Comparison of ENCODE assay signal across 8 mouse cellular contexts in the genomic region with DNA sequence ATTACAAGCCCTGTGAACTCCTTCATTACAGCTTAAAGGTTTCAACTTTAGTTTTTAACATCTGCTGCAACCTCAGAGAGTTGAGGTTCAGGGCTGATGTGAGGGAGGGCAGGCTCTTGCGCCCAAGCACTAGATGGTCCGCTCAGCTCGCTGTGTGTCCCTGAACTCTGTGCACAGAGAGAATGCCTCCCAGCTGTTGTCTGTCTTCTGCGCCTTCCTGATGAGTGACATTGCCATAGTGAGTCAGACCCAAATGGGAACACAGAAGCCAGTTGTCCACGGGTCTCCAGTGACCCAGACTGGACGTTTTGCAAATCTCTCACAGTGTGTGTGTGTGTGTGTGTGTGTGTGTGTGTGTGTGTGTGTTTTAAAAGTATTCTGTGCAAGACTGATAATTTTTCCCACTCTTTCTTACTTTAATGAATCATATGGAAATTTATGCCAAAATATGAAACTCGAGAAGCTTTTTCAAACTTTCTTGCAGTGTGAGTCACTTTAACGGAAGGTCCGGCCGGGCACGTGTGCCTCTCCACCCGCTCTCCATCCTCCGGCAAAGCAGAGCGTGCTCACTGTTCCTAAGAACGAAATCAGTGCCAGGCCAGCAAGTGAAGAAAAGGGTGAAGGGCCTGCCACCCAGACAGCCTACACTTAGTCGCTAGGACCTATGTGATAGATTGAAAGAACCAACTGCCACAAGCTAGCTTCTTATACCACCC.
A peak's percentile ranks its signal among the peaks of the same experiment; 100 is the strongest.
DNase-seq lines count a peak whose midpoint lies in the region; ATAC-seq and TF ChIP-seq lines count a peak whose summit lies in the region.

No protein-coding gene starts in this region.

- no peak for ATAC-seq in forebrain, embryonic 11.5 days (replicated peaks; ENCODE audit: low FRiP score)
- ATAC-seq in heart, embryonic 15.5 days (replicated peaks; ENCODE audit: insufficient number of reproducible peaks, insufficient read depth, low FRiP score, low read depth): 0 out of 2 replicates have a peak, but pooled peaks have one; percentile 32

- no peak overlapping the region for H3K4me3 ChIP-seq in forebrain, embryonic 10.5 days
- no peak overlapping the region for H3K4me3 ChIP-seq in forebrain, embryonic 11.5 days (ENCODE audit: low read depth, low read length)
- no peak overlapping the region for H3K4me3 ChIP-seq in heart, embryonic 15.5 days
- no peak overlapping the region for H3K4me3 ChIP-seq in lung, adult 2 months (replicated peaks; ENCODE audit: extremely low read depth, low read depth, low read length)
- H3K4me3 ChIP-seq in left cerebral cortex, adult 2 months: no peak overlapping the region

- intact Hi-C loops in left cerebral cortex, adult 2 months (cut with DNase I): no loop called here

- DNase-seq in forebrain, embryonic 10.5 days (ENCODE audit: extremely low spot score, low spot score): no peak
- no peak for DNase-seq in forebrain, embryonic 11.5 days (ENCODE audit: low spot score)
- DNase-seq in adrenal gland, adult 8-10 months: peak; percentile 54
- peak; percentile 33 for DNase-seq in lung, adult 2 months
- DNase-seq in layer of hippocampus, postnatal 25 days (ENCODE audit: extremely low spot score in 1 of 2, low spot score in 1 of 2): no peak
- no peak for DNase-seq in left cerebral cortex, adult 8-10 months (ENCODE audit: low spot score in 2 of 2)
- DNase-seq in left cerebral cortex, adult 2 months (ENCODE audit: extremely low spot score in 1 of 2, low spot score in 2 of 2): no peak

- WGBS in forebrain, embryonic 10.5 days: 84% methylated on average over 16 of the region's 16 CpGs
- WGBS in forebrain, embryonic 11.5 days: 85% methylated on average over 16 of the region's 16 CpGs
- WGBS in heart, embryonic 15.5 days: 72% methylated on average over 16 of the region's 16 CpGs
- WGBS in lung, adult 2 months: 61% methylated on average over 16 of the region's 16 CpGs

- no peak overlapping the region for H3K9ac ChIP-seq in forebrain, embryonic 11.5 days (ENCODE audit: low read length)
- H3K9ac ChIP-seq in heart, embryonic 15.5 days: no peak overlapping the region

- TF ChIP-seq CTCF in lung, adult 2 months (IDR thresholded peaks at IDR 0.05; ENCODE audit: insufficient read depth, low read length): no peak
- no peak for TF ChIP-seq CTCF in left cerebral cortex, adult 2 months (IDR thresholded peaks at IDR 0.05)

- peaks cover 63% of the 10 kb centered on the region for H3K4me1 ChIP-seq in forebrain, embryonic 10.5 days
- peaks cover 22% of the 10 kb centered on the region for H3K4me1 ChIP-seq in forebrain, embryonic 11.5 days (replicated peaks; ENCODE audit: control insufficient read depth, insufficient read depth, low read length)
- H3K4me1 ChIP-seq in heart, embryonic 15.5 days (replicated peaks): peaks cover 39% of the 10 kb centered on the region
- H3K4me1 ChIP-seq in lung, adult 2 months (ENCODE audit: control insufficient read depth, insufficient read depth, low read length): no peaks in the 10 kb centered on the region

- H3K27ac ChIP-seq in forebrain, embryonic 10.5 days: peak overlapping the region; percentile 22; the same call in 1 of the 2 replicates
- no peak overlapping the region for H3K27ac ChIP-seq in forebrain, embryonic 11.5 days (ENCODE audit: low read depth, low read length)
- H3K27ac ChIP-seq in heart, embryonic 15.5 days: no peak overlapping the region
- no peak overlapping the region for H3K27ac ChIP-seq in left cerebral cortex, adult 2 months

- H3K4me2 ChIP-seq in forebrain, embryonic 11.5 days (ENCODE audit: low read depth, low read length, severe bottlenecking): no peak overlapping the region
- peak overlapping the region; percentile 22; the same call in 1 of the 2 replicates for H3K4me2 ChIP-seq in heart, embryonic 15.5 days

- no peaks in the 10 kb centered on the region; the same call in 1 of the 2 replicates for H3K9me3 ChIP-seq in forebrain, embryonic 10.5 days
- no peaks in the 10 kb centered on the region for H3K9me3 ChIP-seq in forebrain, embryonic 11.5 days (ENCODE audit: control insufficient read depth, low read length)
- H3K9me3 ChIP-seq in heart, embryonic 15.5 days (replicated peaks): no peaks in the 10 kb centered on the region

- H3K27me3 ChIP-seq in forebrain, embryonic 10.5 days (ENCODE audit: poor library complexity, severe bottlenecking): peaks cover 49% of the 10 kb centered on the region
- H3K27me3 ChIP-seq in forebrain, embryonic 11.5 days (ENCODE audit: control insufficient read depth, insufficient read depth, low read length): no peaks in the 10 kb centered on the region; the same call in 1 of the 2 replicates
- H3K27me3 ChIP-seq in heart, embryonic 15.5 days: 0 out of 2 replicates have a peak, but pooled peaks cover 4% of the 10 kb centered on the region

- H3K36me3 ChIP-seq in forebrain, embryonic 10.5 days (replicated peaks): no peaks in the 10 kb centered on the region
- no peaks in the 10 kb centered on the region for H3K36me3 ChIP-seq in forebrain, embryonic 11.5 days (ENCODE audit: control insufficient read depth, insufficient read depth, low read length)
- no peaks in the 10 kb centered on the region for H3K36me3 ChIP-seq in heart, embryonic 15.5 days

- TF ChIP-seq POLR2A in lung, adult 2 months (IDR thresholded peaks at IDR 0.05; ENCODE audit: borderline replicate concordance, extremely low read depth, low read depth, low read length): no peak

Comparison
In these comparisons a context has a peak if more than half of its experiments do, and no peak if none do; other contexts are left out.
1. DNase-seq: peak in adrenal gland, adult 8-10 months (single experiment) and lung, adult 2 months (single experiment); none in forebrain, embryonic 10.5 days (single experiment), forebrain, embryonic 11.5 days (single experiment), layer of hippocampus, postnatal 25 days (0 of 2), left cerebral cortex, adult 8-10 months (0 of 2) and left cerebral cortex, adult 2 months (0 of 2).